Mouse (Mus musculus): ENCODE data around the gene Sytl5.

Sytl5 gene

DNA sequence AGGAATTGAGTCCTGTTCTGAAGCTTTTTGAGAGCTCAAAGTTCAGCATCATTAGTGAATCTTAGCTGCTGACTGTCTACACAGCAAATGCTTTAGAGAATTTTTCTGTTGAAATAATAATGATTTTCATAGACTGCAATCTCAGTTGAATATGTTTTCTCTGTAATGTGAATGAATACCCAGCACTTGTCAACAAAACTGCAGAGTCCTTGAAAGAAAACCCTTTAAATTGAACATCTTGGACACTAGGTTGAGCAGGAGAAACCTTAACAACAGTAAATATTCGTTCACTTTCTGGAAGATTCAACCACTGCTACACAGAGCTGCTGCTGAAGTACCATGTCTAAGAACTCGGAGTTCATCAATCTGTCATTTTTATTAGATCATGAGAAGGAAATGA is at the start of gene Sytl5:
Gene Sytl5, plus strand, starts transcription at position 301 of the 400 bp plus-strand sequence.
- no peak for DNase-seq (ENCODE audit: low read depth, low spot score)

DNA sequence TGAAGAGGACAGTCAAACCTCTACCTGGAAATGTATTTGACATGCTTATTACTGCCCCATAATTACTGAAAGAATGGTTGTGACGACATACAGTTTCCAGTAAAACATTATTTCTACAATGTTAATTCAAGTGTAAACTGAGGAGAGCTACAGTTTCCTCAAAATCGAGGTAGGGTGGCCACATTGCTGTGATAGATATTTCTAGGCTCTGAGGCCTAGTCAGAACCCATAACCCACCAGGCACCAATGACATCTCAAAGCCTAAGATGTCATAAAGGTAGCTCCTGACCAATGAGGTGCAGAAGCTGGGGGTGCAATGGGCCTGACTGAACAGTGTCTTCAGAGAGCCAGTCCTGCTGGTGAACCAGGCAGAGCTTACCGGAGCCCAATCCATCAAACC is 38.8 kb upstream of the Sytl5 start, which contains the start of gene Hypm:
Gene Hypm, plus strand, starts transcription at position 301 of the 400 bp plus-strand sequence.
- DNase-seq (ENCODE audit: low read depth, low spot score) = no peak

DNA sequence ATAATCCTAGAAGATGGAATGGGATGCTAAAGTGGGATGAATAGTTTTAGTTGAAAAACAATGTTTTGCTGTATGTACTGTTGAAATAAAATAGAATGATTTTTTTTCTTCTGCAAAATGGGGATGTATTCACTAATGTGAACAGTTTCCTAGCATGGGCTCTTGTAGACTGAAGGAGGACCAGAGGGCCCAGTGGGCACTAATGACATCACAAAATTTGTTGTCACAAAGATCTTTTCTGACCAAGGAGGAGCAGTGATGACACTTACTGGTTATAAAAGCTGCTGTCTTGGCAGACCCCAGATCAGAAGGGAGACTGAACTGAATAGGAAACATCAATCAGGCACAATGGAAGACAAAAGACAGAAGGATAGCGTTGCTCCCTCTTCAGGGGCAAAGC is 36.0 kb upstream of the Sytl5 start, which contains the start of gene H2al3:
Gene H2al3, plus strand, starts transcription at position 301 of the 400 bp plus-strand sequence.
- no peak for DNase-seq (ENCODE audit: low read depth, low spot score)

DNA sequence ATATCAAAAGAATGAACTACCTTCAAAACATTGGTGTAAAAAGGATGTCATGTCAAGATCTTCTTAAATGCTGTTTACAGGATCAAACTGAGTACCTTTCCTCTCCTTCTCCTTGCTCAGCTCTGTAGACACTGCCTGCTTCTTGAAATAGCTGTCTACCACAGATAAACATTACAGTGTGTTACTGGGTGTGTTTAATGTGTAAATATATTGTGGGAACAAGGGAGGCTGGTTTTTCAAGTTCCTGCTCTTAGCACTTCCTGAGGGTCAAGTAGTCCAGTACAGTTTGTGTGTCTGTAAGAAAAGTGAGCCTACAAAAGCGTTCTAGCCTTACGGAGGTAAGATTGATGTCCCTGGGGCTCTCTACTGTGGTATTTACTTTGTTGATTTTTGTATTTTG is 23.6 kb upstream of the Sytl5 start:
- no peak for DNase-seq (ENCODE audit: low read depth, low spot score)

DNA sequence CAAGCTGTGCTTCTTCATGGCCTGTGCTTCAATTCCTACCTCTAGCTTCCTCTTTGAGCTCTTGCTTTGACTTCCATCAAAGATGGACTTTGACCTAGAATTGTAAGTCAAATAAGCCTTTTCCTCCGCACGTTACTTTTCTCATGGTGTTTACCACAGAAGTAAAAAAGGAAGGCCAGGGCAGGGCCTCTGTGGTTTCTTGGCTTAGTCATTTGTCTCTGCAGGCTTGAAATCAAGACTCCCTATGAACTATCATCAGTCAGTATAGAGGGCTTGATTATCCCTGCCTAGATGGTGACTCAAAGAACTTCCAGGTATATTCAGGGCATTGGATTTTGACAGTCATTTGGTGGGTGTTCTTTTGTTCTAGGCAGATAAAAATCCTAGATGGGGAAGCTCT is 9.9 kb upstream of the Sytl5 start:
- DNase-seq (ENCODE audit: low read depth, low spot score) = no peak

DNA sequence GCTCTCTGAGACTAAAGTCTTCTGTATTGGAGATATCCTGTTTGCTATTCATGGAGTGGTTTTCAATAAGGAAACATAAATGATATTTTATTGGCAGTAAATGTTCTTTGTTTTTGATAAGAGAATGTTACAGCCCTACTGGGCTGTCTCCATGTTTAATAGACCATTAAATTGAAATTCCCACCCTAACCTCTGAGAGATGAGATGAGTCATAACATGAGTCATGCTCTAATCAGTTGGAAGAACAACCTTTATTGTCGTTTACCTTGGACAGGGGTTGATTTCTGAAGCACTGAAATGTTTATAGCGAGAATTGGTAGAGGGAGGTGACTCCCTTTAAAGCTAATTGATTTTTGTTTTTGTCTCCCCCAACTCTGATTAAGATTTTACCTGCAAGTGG is 24.1 kb downstream of the Sytl5 start:
- DNase-seq (ENCODE audit: low read depth, low spot score) = no peak

DNA sequence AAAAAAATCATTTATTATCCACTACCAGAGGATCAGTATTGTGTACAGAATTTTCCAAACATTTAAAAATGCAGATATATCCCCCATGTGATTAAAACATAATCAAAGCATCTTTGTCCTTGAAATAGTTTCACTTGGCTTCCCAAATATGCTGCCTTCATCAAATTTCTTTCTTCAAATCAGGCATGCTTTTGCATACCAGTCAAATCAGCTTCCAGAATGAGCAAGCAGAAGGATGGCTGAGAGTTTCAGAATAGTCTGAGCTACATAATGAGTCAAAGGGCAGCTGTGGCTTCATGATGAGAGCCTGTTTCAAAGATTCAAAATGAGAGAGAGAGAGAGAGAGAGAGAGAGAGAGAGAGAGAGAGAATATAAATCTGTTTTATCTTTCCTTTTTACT is 48.4 kb downstream of the Sytl5 start:
- DNase-seq (ENCODE audit: low read depth, low spot score) = no peak

DNA sequence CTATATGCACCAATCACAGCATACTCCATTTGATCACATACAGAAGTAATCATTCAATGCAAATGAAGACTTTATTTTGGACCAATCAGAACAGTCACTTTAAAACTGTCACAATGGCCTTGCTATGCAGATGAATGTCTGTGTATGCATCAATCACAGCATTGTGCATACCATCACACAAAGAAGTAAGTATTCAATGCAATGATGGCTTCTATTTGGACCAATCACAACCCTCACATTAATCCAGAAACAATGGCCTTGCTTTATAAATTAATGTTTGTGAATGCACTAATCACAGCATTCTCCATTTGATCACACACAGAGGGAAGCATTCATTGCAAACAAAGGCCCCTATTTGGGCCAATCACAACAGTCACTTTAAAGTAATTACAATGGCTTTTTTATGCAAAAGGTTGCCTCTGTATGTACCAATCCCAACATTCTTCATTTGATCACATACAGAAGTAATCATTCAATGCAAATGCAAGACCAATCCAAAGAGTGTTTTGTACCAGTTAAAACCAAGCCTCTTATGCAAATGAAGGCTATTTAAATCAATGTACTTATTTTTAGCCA is 98.8 kb downstream of the Sytl5 start:
- no peak for DNase-seq (ENCODE audit: low read depth, low spot score)

DNA sequence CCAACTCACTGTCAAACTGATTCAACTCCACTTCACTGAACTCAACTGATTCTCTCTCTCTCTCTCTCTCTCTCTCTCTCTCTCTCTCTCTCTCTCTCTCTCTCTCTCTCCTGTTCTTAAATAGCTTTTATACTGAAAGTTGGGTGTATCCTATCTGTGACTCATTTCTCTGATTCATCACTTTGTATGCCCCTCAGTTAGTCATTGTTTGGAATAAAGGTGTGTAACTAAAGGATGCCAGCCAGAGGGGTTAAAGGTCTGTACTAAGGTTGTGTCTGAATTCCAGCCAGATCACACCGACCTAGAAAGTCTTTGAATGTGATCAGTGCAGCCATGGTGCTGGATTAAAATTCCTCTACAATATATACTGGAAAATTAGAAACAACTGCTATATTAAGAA is 115.3 kb downstream of the Sytl5 start:
- DNase-seq (ENCODE audit: low read depth, low spot score) = no peak

DNA sequence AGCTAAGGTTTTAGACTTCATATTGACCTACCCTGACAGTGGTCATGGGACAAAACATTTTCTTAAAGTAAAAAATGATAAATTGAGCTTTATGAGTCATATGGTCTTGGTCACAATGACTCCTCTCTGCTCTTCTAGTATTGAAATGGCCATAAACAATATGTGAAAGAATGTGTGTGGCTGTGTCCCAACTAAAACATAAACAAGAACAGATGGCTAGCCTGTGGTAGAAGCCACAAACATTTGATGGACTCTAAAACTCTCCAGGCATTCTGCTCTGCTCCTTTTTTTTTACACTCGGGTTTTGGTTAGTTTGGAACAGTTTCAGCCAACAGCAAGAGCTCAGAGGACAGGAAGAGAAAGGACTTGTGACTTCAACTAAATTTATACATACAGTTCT is 120.5 kb downstream of the Sytl5 start:
- no peak for DNase-seq (ENCODE audit: low read depth, low spot score)

DNA sequence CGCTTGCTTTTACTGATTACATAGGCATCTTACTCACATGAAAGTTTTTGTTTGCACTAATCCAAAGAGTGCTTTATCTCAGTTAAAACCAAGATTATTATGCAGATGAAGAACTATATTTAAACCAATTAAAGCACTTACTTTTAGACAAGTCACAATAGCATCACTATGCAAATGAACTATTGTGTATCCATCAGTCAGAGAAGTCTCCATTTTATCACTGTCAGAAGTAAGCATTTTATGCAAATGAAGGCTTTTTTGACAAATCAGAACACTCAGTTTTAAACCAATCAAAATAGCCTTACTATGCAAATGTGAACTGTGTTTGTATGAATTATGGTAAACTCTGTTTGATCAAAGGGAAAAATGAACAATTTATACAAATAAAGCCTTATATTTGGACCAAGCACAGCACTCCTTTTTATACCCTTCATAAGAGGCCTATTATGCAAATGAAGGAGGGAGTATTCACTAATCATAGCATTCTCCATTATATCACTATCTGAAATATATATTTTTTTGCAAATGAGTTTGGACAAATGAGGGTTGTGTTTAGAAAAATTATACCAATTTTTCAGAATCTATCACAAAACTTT is 122.4 kb downstream of the Sytl5 start:
- no peak for DNase-seq (ENCODE audit: low read depth, low spot score)

DNA sequence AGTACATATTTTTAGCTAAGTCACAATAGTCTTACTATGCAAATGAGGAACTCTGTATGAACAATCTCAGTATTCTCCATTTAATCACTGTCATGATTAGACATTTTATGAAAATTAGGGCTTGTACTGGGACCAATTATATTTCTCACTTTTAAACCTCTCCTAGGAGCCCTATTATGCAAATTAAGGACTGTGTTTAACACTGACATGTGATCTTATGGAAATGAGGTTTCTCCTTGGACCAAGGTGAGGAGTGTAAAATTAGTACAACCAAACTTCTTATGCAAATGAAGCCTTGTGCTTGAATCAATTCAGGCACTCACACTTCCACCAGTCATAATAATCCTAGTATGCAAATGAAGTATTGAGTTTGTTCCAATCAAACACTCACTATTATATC is 124.8 kb downstream of the Sytl5 start:
- no peak for DNase-seq (ENCODE audit: low read depth, low spot score)

DNA sequence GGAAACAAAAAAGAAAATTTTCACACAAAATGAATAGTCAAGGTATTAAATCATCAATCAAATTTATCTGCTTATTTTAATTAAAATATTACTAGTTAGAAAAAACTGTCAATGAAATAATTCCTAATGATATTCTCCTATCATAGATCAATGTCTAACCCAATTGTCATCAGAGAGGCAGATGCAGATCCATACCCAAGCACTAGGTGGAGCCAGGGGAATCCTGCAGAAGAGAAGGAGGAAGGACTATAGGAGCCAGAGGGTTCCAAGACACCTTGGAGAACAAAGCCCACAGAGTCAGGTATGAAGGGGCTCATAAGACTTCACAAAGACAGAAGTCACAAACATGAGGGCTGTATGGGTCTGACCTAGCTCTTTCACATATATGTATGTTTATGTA is 149.2 kb downstream of the Sytl5 start:
- no peak for DNase-seq (ENCODE audit: low read depth, low spot score)

Measured in c-Kit-negative CD71-positive TER-119-positive erythroid progenitor cells, embryonic 14.5 days (primary cell).